Mouse (Mus musculus): Measurements from ENCODE around the gene Mettl15.

The Mettl15 gene

DNA sequence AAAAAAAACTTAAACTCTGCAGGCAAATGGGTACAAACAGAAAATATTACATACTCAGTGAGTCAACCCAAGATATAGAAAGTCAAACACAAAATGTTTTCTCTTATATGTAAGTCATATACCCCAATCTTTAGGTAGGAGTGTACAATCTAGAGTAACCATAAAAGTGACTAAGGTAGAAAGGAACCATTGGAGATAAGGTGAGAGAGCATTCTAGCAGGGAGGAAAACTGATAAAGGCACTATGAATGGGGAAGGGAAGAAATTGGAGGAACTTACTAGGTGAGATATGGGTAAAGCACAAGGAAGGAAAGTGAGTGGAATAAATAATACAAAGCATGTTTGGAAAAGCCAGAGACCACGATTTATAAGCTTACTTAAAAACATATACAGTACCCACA is 122.0 kb downstream of the Mettl15 start:
- DNase-seq (ENCODE audit: low spot score): no peak

DNA sequence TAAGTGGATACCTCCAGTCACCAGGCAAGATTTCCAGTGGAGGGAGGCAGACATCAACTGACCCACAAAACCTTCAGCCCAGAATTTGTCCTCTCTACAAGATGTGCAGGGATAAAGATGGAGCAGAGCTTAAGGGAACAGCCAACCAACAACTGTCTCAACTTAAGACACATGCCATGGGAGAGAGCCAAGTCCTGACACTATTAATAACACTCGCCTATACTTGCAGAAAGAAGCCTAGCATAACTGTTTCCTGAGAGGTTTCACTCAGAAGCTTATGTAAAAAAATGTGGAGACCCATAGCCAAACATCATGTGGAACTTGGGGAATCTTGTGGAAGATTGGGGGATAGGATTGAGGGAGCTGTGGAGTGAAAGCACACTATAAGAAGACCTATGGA is 124.4 kb downstream of the Mettl15 start:
- no peak for DNase-seq (ENCODE audit: low spot score)

DNA sequence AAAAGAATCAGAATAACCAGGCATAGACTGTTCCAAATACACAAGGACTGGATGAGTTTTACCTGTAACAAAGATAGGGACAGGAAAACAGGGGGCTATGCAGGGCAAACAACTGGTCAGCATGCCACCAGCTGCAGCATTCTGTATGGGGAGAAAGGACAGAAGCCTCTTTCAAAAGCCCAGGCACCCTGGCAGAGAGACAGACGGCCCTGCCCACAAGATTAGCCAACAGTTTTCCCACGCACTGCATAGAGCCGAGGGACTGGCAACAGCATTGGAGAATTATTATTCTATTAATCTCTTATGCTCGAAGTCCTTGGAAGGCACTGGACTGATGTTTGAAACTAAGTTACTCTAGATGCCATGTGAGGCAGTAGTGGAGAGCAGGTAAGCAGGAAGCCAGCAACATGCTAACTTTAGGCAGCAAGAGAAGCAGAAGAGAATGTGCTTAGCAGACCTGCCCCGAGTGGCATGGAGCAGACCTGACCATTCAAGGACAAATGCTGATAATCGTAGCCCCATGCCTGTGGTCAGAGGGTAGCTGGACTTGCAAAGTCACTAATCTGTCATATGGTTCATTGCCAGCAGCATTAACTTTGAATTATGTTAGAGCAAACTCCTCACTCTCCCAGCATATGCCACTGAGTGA is 127.0 kb downstream of the Mettl15 start:
- DNase-seq (ENCODE audit: low spot score): no peak

GRCm38 (mm10) chr2:109147292-109147691 is 133.3 kb downstream of the Mettl15 start:
- no peak for DNase-seq (ENCODE audit: low spot score)

DNA sequence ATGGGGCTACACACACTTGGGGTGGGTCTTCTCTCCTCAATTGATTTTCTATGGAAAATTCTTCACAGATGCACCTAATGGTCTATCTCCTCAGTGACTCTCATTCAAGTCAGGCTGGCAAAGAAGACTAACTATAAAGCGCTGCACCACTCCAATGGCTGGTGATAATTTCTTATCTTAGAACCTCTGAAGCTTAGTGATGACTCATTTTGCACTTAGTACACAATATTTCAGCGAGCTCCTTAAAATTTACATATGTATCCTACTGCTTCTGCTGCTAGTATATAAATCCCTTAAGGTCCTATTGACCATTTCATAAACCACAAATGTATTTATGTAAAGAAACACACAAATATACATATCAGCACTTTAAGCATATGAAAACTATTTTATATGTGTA is 136.1 kb downstream of the Mettl15 start:
- DNase-seq (ENCODE audit: low spot score): no peak

GRCm38 (mm10) chr2:109140330-109140729 is 140.2 kb downstream of the Mettl15 start:
- DNase-seq (ENCODE audit: low spot score): no peak

GRCm38 (mm10) chr2:109137276-109137675 is 143.3 kb downstream of the Mettl15 start:
- no peak for DNase-seq (ENCODE audit: low spot score)

DNA sequence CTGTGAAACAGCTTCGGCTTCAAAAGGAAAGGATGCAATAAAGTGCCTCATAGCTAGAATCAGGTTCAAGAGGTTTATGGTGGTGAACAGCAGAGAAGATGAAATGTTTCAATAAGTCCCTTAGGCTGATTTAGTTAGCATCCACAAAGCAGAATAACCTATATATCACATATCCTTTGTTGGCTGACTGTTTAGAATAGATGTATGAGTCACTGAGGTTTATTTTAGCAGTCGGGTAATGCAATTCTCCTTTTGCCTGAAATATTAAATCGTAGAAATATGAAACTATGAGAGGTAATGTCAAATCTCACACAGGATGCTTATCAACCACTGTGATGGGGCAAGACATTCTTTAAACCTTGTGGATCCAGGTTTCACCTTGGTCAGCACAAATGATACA is 149.8 kb downstream of the Mettl15 start:
- DNase-seq (ENCODE audit: low spot score): no peak

DNA sequence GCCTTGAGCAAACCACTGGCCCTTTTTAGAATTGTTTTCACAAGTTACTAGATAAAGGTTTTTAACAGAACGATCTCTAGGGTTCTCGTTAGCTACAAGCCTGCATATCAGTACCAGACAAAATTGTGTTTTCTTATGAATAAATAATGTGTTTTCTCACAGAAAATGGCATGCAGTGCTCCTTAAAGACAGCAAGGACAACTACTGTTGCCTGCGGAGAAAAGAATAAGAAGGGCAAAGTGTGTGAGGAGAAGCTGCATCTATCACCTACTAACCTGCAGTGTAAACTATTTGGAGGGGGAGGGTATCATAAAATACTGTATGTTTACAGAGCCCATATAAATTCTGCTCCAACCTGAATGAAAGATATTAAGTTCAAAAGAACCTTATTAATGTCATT is 150.6 kb downstream of the Mettl15 start:
- no peak for DNase-seq (ENCODE audit: low spot score)

GRCm38 (mm10) chr2:109105773-109106484 is 174.6 kb downstream of the Mettl15 start:
- DNase-seq (ENCODE audit: low spot score): no peak

DNA sequence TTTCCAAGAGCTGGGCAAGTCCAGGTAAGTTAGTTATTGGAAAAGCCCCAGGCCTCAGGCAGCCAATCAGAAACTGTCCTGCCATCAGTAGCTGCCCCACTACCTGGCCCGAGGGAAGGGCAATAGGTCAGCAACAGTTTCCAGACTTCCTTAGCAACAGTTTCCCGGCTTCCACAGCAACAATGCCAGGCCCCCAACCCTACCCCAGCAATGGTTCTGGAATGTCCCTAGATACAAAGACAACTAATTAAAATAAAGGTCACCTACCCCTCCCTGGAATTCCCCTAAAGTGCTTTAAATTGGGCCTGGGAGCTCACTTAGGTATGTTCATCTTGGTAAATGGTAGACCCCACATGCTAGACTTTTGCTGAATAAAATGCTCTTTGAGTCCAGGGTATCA is 230.9 kb downstream of the Mettl15 start:
- no peak for DNase-seq (ENCODE audit: low spot score)
